Mouse (Mus musculus) cortical plate, adult 2 months (tissue): ENCODE measurements around the gene Atxn7l1.

Source experiments
- CTCF ChIP-seq: fragments of 200-500 bp; IDR thresholded peaks from 2 replicates; pipeline ENCODE4 v1.5.1; 2011; ENCODE audit warnings: mild to moderate bottlenecking, control low read depth, low read length; ENCODE audit not compliant: insufficient read depth; ENCODE audit errors: extremely low read depth
- POLR2A ChIP-seq: fragments of 200-500 bp; IDR thresholded peaks from 2 replicates; pipeline ENCODE4 v1.6.1; 2011; ENCODE audit warnings: mild to moderate bottlenecking, low read length, control low read depth; ENCODE audit not compliant: insufficient read depth; ENCODE audit errors: extremely low read depth

- TF ChIP-seq POLR2A (no peak), CTCF (no peak)
These were observed 264.2 kb downstream of the Atxn7l1 start for GRCm38 (mm10) chr12:33411580-33412151.
